Mouse (Mus musculus) embryonic facial prominence, embryonic 10.5 days (tissue): Measurements from ENCODE around the gene Tead4. TPM values are rescaled to one million over a fixed set of nuclear protein-coding genes. Genes with fewer than 3 reads are reported as not detected.

Experiments used
- DNase-seq: peaks from one replicate; pipeline ENCODE4 v3.0.0-alpha.2; 2017; ENCODE audit warnings: low spot score
- H3K27ac ChIP-seq: fragments of 300-500 bp; sonication (generic); replicated peaks from 2 replicates; pipeline ENCODE4 v1.5.1; 2016; ENCODE audit warnings: mild to moderate bottlenecking
- H3K27me3 ChIP-seq: fragments of 300-500 bp; sonication (generic); replicated peaks from 2 replicates; pipeline ENCODE4 v1.6.1; 2016; ENCODE audit warnings: low read depth, mild to moderate bottlenecking; ENCODE audit not compliant: poor library complexity, severe bottlenecking
- H3K36me3 ChIP-seq: fragments of 300-500 bp; sonication (generic); replicated peaks from 2 replicates; pipeline ENCODE4 v1.6.1; 2016; ENCODE audit warnings: mild to moderate bottlenecking, moderate library complexity
- H3K4me1 ChIP-seq: fragments of 300-500 bp; sonication (generic); 2 replicates; pipeline ENCODE4 v1.6.1; 2016
- H3K4me3 ChIP-seq: fragments of 300-500 bp; sonication (generic); 2 replicates; pipeline ENCODE4 v1.5.1; 2016; ENCODE audit warnings: mild to moderate bottlenecking, moderate library complexity
- H3K9me3 ChIP-seq: fragments of 300-500 bp; sonication (generic); 2 replicates; pipeline ENCODE4 v1.6.1; 2016; ENCODE audit warnings: mild to moderate bottlenecking
- WGBS: fragments of 180-500 bp; shearing (Covaris S2); methylation state at CpG from one replicate; pipeline ENCODE4 v1.1.7; 2016; 5-methylcytosine and 5-hydroxymethylcytosine counted together
- polyA plus RNA-seq: library from polyadenylated mRNA; unstranded; fragments of >200 nt; fragmentation: Nextera tagmentation; extraction: Ambion mirVana; gene quantifications from 2 replicates; pipeline ENCODE4 v1.2.1, GENCODE M21; 2016

Tead4 gene
- polyA plus RNA-seq, 1 experiment from 2014 or later = 3.2 TPM

DNA sequence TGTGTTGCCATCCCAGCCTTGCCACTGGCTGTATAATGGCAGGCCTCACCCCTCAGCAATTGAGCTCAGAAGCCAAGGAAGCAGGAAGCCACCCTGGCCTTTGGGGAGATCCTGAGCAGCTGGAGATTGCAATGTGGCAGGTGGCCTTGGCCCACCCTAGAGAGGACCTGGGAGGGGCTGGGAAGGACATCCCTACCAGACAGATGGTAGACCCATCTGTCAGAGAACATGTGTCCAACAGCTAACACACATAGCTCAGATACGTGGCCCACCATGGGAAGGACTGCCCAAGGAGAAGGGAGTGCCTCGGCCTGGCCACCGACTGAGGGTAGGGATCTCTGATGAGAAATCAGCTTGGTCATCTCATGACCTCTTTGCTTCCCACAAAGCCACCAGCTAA, 41.4 kb downstream of the Tead4 start:
- Histone ChIP-seq H3K9me3 (no peaks in the 10 kb centered on the region), H3K36me3 (no peaks in the 10 kb centered on the region), H3K4me3 (no peak overlapping the region), H3K4me1 (peaks cover 13% of the 10 kb centered on the region), H3K27me3 (no peaks in the 10 kb centered on the region), H3K27ac (no peak overlapping the region)
- WGBS = 92% methylated on average over 3 of the region's 3 CpGs
- DNase-seq = no peak

DNA sequence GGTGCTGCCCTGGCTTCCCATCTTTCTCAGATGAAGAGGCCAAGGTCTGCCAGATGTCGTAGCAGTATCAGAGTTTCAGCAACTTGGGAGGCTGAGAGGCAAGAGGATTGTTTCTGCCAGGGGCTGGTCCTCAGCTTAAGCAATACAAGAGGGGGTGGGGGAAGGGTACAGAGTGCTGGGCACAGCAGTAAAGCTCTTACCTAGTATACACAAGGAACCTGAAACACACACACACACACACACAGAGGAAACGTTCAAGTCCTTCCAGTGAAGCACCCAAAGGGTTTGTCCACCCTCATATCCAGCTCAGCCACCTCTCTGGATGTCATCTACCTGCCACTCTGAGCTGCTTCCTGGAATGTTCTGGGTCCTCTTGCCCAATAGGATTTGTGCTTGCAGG, 44.7 kb downstream of the Tead4 start:
- Histone ChIP-seq H3K4me1 (peaks cover 15% of the 10 kb centered on the region), H3K4me3 (no peak overlapping the region)
- 67% methylated on average over 2 of the region's 2 CpGs for WGBS

DNA sequence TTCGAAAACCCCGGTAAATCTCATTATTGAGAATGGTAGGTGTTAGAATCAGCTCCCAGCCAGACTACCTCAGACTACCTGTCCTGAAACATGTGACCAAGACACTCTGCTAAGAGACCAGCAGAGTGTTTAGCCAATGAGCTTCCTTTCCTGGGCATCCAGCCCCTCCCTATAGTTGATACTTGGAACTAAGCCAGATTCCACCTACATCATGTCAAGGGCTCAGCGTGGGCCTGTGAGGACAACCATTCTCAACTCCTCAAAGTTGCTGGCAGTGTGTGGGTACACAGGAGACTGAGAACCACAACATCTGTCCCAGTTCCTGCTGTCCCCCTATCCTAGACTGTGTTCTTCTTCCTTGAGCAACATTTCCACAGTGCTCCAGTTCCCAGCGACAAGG, 45.3 kb downstream of the Tead4 start:
- peaks cover 15% of the 10 kb centered on the region for H3K4me1 ChIP-seq
- WGBS = 83% methylated on average over 4 of the region's 4 CpGs
- no peak for DNase-seq
- no peak overlapping the region for H3K27ac ChIP-seq
- no peak overlapping the region for H3K4me3 ChIP-seq
- no peaks in the 10 kb centered on the region for H3K27me3 ChIP-seq
- no peaks in the 10 kb centered on the region for H3K36me3 ChIP-seq
- H3K9me3 ChIP-seq = no peaks in the 10 kb centered on the region

More for the DNA sequence above, 44.7 kb downstream of the Tead4 start:
- H3K27ac ChIP-seq = no peak overlapping the region
- no peak for DNase-seq
- no peaks in the 10 kb centered on the region for H3K9me3 ChIP-seq
- H3K36me3 ChIP-seq = no peaks in the 10 kb centered on the region
- H3K27me3 ChIP-seq = no peaks in the 10 kb centered on the region

DNA sequence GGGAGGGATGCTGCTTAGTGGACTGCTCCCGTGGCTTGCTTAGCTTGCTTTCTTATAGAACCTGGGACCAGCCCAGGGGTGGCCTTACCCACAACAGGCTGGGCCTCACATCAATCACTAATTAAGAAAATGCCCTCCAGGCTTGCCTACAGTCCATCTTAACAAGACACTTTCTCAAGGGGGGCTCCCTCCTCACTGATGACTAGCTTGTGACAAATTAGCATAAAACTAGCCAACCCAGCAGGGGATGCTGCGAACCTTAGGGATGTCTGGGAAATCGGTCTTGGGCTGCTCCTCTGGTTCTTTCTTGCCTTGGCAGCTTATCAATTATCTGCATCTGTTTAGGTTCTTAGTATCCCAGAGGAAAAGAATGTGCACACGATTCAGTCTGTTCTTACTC, 46.1 kb downstream of the Tead4 start:
- Histone ChIP-seq H3K36me3 (no peaks in the 10 kb centered on the region), H3K27ac (no peak overlapping the region), H3K4me3 (no peak overlapping the region), H3K27me3 (no peaks in the 10 kb centered on the region), H3K4me1 (peaks cover 15% of the 10 kb centered on the region), H3K9me3 (no peaks in the 10 kb centered on the region)
- 54% methylated on average over 4 of the region's 4 CpGs for whole genome bisulfite sequencing
- DNase-seq = no peak

DNA sequence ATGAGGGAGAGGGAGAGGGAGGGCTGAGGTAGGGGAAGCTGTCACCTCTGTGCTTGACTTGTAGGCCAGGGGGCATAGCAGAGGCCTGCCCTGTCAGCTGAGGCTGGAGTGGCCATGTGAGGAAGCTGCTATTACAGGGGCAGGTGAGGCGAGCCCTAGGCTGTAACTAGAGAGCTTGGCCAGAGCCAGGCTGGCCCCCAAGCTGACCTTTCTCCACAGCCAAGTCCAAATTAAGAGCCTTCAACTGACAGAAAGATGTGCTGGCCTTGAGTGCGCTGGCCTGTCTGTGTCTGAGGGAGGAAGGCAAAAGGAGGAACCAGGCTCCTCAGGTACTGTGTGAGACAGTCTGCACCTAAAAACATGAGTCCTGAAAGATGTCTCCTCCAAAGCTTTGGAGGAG, 47.5 kb downstream of the Tead4 start:
- H3K27me3 ChIP-seq = no peaks in the 10 kb centered on the region
- no peak overlapping the region for H3K4me3 ChIP-seq
- WGBS = 65% methylated on average over 2 of the region's 2 CpGs
- no peaks in the 10 kb centered on the region for H3K9me3 ChIP-seq
- no peaks in the 10 kb centered on the region for H3K36me3 ChIP-seq
- H3K4me1 ChIP-seq = peaks cover 15% of the 10 kb centered on the region
- no peak overlapping the region for H3K27ac ChIP-seq
- no peak for DNase-seq

DNA sequence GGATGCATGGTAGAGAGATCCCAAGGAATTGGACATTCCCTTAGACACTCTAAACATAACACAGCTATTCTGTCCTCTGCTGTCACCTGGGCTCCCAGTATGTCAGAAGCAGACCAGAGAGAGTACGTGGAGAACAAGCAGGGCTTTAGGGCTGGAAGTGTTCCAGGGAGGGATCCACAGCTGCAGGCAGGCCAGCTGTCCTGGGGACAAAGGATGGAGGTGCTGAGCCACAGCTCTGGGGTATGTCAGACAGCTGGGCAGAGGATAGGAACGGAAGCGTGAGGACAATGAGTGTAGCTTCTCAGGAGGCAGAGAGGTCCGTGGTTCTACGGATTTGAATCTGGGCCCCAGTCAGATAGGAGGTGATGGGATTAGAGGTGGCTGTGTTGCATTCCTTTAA, 50.0 kb downstream of the Tead4 start:
- DNase-seq = no peak
- Histone ChIP-seq H3K36me3 (no peaks in the 10 kb centered on the region), H3K27me3 (no peaks in the 10 kb centered on the region), H3K4me1 (peaks cover 5% of the 10 kb centered on the region), H3K4me3 (no peak overlapping the region), H3K9me3 (no peaks in the 10 kb centered on the region), H3K27ac (no peak overlapping the region)
- 84% methylated on average over 5 of the region's 5 CpGs for WGBS

DNA sequence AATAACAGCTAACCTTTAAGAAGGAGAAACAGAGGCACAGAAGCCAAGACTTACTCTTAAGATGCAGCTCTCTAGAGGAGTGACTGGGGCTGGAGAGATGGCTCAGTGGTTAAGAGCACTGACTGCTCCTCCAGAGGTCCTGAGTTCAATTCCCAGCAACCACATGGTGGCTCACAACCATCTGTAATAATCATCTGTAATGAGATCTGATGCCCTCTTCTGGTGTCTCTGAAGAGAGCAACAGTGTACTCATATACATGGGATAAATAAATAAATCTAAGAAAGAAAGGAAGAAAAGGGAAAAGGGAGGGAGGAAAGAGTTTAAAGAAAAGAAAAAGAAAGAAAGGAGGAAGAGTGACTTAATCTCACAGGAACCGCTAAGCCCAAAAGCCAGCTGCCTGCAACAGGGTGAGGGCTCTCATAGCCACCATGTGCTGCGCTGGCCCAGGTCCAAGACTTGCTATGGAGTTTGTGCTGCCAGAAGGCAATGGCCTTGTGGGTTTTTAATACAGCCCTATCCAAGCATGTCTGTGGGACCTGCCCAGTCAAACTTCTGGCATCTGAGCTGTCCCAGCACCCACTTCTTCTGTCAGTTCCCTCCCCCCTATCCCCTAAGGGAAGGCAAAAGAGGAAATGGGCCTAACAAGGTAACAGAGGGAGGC, 63.4 kb downstream of the Tead4 start:
- no peak for DNase-seq
- Histone ChIP-seq H3K9me3 (no peaks in the 10 kb centered on the region), H3K4me3 (no peak overlapping the region), H3K27ac (no peak overlapping the region), H3K27me3 (no peaks in the 10 kb centered on the region), H3K4me1 (no peaks in the 10 kb centered on the region), H3K36me3 (no peaks in the 10 kb centered on the region)
- WGBS = 94% methylated on average over 2 of the region's 2 CpGs

DNA sequence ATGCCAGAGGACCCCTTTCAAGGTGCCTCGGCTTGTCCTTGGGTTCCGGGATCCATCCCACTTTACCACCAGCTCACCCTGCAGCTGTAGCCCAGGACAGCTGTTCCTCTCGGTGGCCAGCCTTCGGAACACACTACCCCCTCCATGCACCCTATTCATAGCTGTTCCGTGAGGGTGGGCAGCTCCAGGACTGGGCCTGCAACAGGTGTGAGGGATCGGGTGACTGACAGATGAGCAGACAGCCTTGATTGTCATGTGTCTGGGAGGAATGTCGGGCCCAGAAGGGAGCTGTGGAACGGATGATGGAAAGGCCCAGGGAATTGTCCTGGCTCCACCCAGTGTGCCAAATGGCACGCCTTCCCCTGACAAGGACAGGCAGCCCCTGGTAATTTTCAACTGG, 64.0 kb downstream of the Tead4 start:
- 83% methylated on average over 9 of the region's 9 CpGs for WGBS
- no peaks in the 10 kb centered on the region for H3K9me3 ChIP-seq
- H3K27me3 ChIP-seq = no peaks in the 10 kb centered on the region
- no peak overlapping the region for H3K27ac ChIP-seq
- H3K4me1 ChIP-seq = no peaks in the 10 kb centered on the region
- no peak for DNase-seq
- no peaks in the 10 kb centered on the region for H3K36me3 ChIP-seq
- H3K4me3 ChIP-seq = no peak overlapping the region

DNA sequence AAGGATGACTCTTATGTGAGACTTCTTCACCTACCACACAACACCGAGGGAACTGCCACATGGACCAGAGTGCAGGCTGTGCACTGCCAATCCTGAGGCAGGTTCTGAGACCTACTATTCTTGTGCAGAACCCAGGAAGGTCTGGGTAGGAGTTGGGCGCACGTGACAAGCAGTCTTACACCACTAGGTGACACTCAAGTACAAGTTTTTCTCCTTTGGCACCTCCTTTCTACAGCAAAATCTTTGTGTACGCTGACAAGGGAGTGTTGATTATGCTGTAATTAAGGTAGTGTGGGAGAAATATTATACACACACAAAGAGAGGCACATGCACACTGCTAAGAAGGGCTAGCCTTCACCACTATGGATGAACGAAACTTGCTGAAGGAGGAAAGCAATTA, 66.4 kb downstream of the Tead4 start:
- Histone ChIP-seq H3K36me3 (no peaks in the 10 kb centered on the region), H3K4me1 (peaks cover 14% of the 10 kb centered on the region), H3K27ac (no peak overlapping the region), H3K4me3 (no peak overlapping the region), H3K27me3 (no peaks in the 10 kb centered on the region), H3K9me3 (no peaks in the 10 kb centered on the region)
- peak; percentile 40 for DNase-seq
- 33% methylated on average over 5 of the region's 5 CpGs for WGBS

DNA sequence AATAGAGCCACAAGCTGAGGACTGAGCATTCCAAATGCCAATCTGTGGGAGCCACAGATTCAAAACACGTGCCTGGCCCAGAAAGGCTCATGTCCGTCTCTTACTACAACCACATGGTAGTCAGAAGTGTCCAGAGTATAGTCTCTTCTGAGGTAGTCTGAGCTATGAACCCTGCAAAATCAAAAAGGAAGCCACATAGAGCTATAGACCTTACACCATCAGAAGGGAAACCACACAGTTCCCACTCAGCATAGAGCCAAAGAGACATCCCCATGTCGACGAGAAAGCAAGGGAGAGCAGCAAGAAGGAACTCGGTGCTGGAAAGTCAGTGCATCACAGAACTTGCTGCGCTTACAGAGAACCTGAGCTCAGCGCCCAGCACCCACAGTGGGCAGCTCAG, 68.4 kb downstream of the Tead4 start:
- 70% methylated on average over 7 of the region's 7 CpGs for WGBS
- peaks cover 21% of the 10 kb centered on the region for H3K4me1 ChIP-seq
- H3K27ac ChIP-seq = no peak overlapping the region
- no peaks in the 10 kb centered on the region for H3K9me3 ChIP-seq
- H3K36me3 ChIP-seq = no peaks in the 10 kb centered on the region
- no peak for DNase-seq
- no peak overlapping the region for H3K4me3 ChIP-seq
- H3K27me3 ChIP-seq = no peaks in the 10 kb centered on the region

DNA sequence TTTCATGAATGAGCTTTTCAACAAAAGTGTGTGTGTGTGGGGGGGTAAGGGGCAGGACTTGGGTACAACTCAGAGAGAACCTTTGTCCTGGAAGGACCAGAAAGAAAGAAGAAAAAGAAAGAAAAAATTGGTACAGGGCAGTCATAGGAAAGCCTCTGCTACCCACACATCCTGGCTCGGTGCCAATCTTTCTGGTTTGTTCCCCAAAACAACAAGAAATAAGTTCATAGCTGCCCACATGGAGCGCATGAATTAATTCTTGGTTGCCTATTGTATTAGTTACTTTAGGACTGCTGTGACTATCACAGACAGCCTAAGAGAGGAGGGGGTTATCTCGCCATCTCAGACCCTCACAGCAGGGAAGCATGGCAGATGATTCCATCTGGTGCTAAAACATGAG, 68.9 kb downstream of the Tead4 start:
- WGBS = 80% methylated on average over 3 of the region's 3 CpGs
- no peak for DNase-seq
- no peak overlapping the region for H3K4me3 ChIP-seq
- H3K9me3 ChIP-seq = no peaks in the 10 kb centered on the region
- H3K27ac ChIP-seq = no peak overlapping the region
- H3K4me1 ChIP-seq = peaks cover 21% of the 10 kb centered on the region
- H3K27me3 ChIP-seq = no peaks in the 10 kb centered on the region
- no peaks in the 10 kb centered on the region for H3K36me3 ChIP-seq

DNA sequence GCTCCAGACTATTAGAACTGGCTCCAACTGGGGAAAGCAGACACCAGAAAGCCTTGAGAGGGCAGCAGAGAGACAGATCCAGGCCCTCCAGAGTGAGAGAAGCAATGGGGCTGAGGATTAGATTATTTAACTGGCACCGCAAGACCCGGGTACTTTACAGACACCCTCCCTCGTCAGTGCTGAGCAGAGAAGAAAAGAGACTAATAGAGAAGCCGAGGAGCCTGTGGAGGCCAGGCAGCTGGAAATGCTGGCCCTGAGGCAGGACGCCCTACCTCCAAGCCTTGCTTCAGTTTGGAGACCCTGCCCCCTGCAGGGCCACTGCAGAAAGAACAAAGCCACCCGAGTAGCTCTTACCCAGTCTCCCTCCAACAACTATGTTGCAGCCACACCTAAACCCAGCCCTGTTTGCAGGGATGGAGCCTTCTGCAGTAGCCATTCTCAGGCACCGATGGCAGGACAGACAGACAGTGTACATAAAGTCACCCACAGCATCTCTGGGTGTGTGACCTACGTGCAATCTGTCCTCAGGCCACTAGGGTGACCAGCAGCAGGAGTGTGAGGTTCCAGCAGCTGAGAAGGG, 73.1 kb downstream of the Tead4 start:
- 22% methylated on average over 8 of the region's 8 CpGs for WGBS
- no peak overlapping the region for H3K4me3 ChIP-seq
- H3K27me3 ChIP-seq = no peaks in the 10 kb centered on the region
- H3K4me1 ChIP-seq = peaks cover 24% of the 10 kb centered on the region
- H3K36me3 ChIP-seq = no peaks in the 10 kb centered on the region
- H3K27ac ChIP-seq = 0 out of 2 replicates have a peak overlapping the region, but pooled peaks have one; percentile 1
- H3K9me3 ChIP-seq = no peaks in the 10 kb centered on the region
- peak; percentile 59 for DNase-seq

DNA sequence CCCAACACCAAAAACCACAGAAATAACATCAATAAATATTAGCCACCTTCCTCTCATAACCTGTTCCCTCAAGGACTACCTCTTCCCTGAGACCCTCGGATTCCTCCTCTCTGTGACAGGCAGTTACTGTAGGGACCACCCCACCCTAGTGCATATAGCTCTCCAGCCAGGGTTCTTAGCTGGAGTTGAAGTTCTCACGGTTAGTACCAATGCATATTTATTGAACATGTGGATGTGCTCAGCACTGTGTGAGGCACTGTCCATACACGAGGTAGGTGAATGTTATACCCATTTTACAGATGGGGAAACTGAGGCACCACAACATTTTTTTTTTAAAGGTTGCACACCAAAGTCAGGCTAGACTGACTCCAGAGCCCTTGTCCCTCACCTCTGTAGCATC, 73.7 kb downstream of the Tead4 start:
- Histone ChIP-seq H3K9me3 (no peaks in the 10 kb centered on the region), H3K4me3 (no peak overlapping the region), H3K36me3 (no peaks in the 10 kb centered on the region), H3K27ac (no peak overlapping the region), H3K27me3 (no peaks in the 10 kb centered on the region), H3K4me1 (peaks cover 24% of the 10 kb centered on the region)
- no peak for DNase-seq
- WGBS = 79% methylated on average over 3 of the region's 3 CpGs
